Mouse (Mus musculus) heart, embryonic 16.5 days (tissue): Measurements from ENCODE around the gene Txndc17. TPM values are rescaled to one million over a fixed set of nuclear protein-coding genes. Genes with fewer than 3 reads are reported as not detected.

Source experiments
- ATAC-seq: fragments of 200-750 bp; cut with Nextera tagmentation; replicated peaks from 2 replicates; pipeline ENCODE4 v1.8.0; 2017; ENCODE audit warnings: moderate number of reproducible peaks; ENCODE audit not compliant: insufficient read depth, low FRiP score; ENCODE audit errors: extremely low read depth
- H3K27ac ChIP-seq: fragments of 300-500 bp; sonication (generic); 2 replicates; pipeline ENCODE4 v1.5.1; 2014; ENCODE audit warnings: mild to moderate bottlenecking, low read length, control low read depth, moderate library complexity
- H3K27me3 ChIP-seq: fragments of 300-500 bp; sonication (generic); 2 replicates; pipeline ENCODE4 v1.6.1; 2014; ENCODE audit warnings: low read length, mixed read lengths; ENCODE audit not compliant: control insufficient read depth, insufficient read depth
- H3K36me3 ChIP-seq: fragments of 300-500 bp; sonication (generic); 2 replicates; pipeline ENCODE4 v1.6.1; 2014; ENCODE audit not compliant: control insufficient read depth, insufficient read depth
- H3K4me1 ChIP-seq: fragments of 300-500 bp; sonication (generic); 2 replicates; pipeline ENCODE4 v1.6.1; 2014; ENCODE audit warnings: low read length, mixed read lengths; ENCODE audit not compliant: control insufficient read depth, insufficient read depth
- H3K4me2 ChIP-seq: fragments of 300-500 bp; sonication (generic); 2 replicates; pipeline ENCODE4 v1.6.1; 2014; ENCODE audit warnings: low read depth, mild to moderate bottlenecking, control low read depth, low read length
- H3K4me3 ChIP-seq: fragments of 300-500 bp; sonication (generic); 2 replicates; pipeline ENCODE4 v1.5.1; 2014; ENCODE audit warnings: mild to moderate bottlenecking, control low read depth, low read length
- H3K9ac ChIP-seq: fragments of 300-500 bp; sonication (generic); 2 replicates; pipeline ENCODE4 v1.6.1; 2014; ENCODE audit warnings: low read length, control low read depth
- H3K9me3 ChIP-seq: fragments of 300-500 bp; sonication (generic); replicated peaks from 2 replicates; pipeline ENCODE4 v1.6.1; 2016; ENCODE audit warnings: low read length; ENCODE audit not compliant: control insufficient read depth
- WGBS: fragments of 180-500 bp; shearing (Covaris S2); extraction: QIAGEN DNeasy Blood & Tissue Kit; methylation state at CpG from one replicate; pipeline ENCODE4 v1.1.7; 2014; 5-methylcytosine and 5-hydroxymethylcytosine counted together
- polyA plus RNA-seq: library from polyadenylated mRNA; unstranded; fragments of >200 nt; fragmentation: Nextera tagmentation; extraction: Ambion mirVana; gene quantifications from 2 replicates; pipeline ENCODE4 v1.2.1, GENCODE M21; 2015

Txndc17 gene
- polyA plus RNA-seq, 1 experiment from 2014 or later = 149 TPM

DNA sequence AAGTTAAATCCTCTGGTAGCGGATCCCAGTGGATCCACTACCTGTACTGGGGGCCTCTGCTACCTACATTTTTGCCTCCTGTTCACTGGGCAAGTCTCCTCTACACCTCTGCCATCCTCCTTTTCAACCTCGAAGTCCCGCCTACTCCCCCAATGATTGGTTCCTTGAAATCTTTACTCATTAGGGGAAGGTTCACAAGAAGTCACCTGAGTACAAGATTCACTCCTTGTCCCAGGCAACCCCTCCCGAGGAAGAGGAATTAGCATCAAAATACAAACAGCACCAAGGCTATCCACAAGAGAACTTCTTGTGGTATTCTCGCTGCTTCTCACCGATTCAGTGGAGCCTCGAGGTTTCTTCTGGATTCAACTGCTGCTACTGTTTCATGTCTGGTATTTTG is 24.7 kb downstream of the Txndc17 start:
- H3K9me3 ChIP-seq = no peaks in the 10 kb centered on the region
- H3K27ac ChIP-seq = no peak overlapping the region
- H3K36me3 ChIP-seq = no peaks in the 10 kb centered on the region
- H3K27me3 ChIP-seq = no peaks in the 10 kb centered on the region; the same call in 1 of the 2 replicates
- 75% methylated on average over 7 of the region's 7 CpGs for WGBS
- no peak overlapping the region for H3K4me3 ChIP-seq
- no peak overlapping the region for H3K4me2 ChIP-seq
- H3K4me1 ChIP-seq = no peaks in the 10 kb centered on the region
- no peak overlapping the region for H3K9ac ChIP-seq
- ATAC-seq = no peak

DNA sequence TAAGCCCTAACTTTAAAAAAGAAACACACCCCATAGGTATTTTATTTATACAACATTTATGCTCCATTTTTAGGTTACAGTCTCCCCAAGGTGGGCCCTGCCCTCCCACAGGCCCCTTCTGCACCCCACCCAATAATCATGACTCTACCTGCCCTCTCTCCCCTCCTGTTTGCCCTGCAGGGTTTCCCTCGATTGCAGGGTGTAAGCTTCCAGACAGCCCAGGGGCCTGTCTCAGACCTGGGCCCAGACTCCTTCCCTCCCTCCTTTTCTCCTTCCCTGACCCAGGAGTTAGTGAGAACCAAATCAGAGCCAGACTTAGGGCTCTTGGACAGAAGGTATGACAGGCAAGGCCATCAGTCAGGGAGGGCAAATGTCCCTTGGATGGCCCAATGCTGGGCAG is 25.6 kb downstream of the Txndc17 start:
- no peak overlapping the region for H3K9ac ChIP-seq
- no peak overlapping the region for H3K4me3 ChIP-seq
- no peaks in the 10 kb centered on the region for H3K36me3 ChIP-seq
- H3K27ac ChIP-seq = no peak overlapping the region
- no peaks in the 10 kb centered on the region for H3K4me1 ChIP-seq
- H3K9me3 ChIP-seq = no peaks in the 10 kb centered on the region
- no peak overlapping the region for H3K4me2 ChIP-seq
- no peak for ATAC-seq
- WGBS = 53% methylated on average over 1 of the region's 1 CpGs
- no peaks in the 10 kb centered on the region; the same call in 1 of the 2 replicates for H3K27me3 ChIP-seq

DNA sequence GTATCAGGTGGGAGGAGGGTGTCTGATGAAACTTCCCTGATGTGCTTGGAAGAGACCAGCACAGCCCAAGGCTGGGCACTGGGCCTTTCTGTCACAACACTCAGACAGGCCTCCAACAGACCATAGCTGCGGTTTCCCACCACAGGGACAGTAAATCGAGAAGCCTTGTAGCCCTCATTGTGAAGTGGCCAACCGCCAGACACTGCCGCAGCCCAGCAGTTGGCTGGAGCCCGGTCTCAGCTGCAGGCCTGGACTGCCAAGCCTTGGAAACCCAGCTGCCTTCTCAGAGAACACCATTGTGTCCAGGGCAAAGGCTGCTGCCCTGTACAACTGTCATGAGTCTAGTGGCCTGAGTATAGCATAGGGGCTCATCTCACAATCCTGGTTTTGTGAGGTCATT is 26.7 kb downstream of the Txndc17 start:
- Histone ChIP-seq H3K9ac (no peak overlapping the region), H3K4me2 (no peak overlapping the region)

DNA sequence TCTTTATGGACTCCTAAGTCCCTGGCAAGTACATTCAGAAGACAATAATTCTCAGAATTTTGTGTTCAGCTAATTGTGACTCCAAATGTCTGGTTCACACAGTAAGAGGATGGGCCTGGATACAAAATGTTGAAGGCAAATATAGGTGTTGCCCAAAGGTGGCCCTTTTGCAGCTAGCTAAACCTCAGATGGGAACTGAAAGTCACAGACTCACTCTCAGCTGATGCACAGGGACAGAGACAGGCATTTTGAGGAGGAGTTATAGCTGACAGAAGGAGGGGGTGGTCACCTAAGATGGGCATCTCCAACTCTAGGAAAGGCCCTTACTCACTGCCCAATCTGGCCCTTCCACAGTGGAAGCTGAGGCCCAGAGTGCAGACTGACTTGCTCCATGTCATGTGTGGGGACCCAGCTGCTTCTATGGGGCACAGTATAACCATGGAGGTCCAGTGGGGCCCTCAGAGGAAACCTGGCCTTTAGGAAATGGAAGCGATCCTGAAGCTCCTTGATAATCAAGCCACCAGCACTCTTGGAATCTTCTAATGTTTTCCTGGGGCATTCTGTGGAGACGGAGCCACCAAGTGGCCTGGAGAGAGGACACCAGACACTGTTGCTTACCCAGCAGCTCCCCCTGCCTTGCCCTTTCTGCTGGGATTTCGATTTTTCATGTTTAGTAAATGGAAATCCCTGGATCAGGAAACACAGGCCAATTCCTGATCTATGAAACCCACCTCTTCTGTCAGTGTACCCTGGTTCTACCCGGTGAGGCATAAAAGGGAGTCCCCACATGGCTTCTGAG is 32.9 kb downstream of the Txndc17 start:
- Histone ChIP-seq H3K27ac (no peak overlapping the region), H3K9ac (no peak overlapping the region), H3K36me3 (no peaks in the 10 kb centered on the region), H3K9me3 (no peaks in the 10 kb centered on the region), H3K4me1 (no peaks in the 10 kb centered on the region), H3K27me3 (no peaks in the 10 kb centered on the region; the same call in 1 of the 2 replicates), H3K4me3 (no peak overlapping the region), H3K4me2 (no peak overlapping the region)
- WGBS = 65% methylated on average over 4 of the region's 4 CpGs
- ATAC-seq = no peak

More for the DNA sequence above, 26.7 kb downstream of the Txndc17 start:
- H3K4me1 ChIP-seq = no peaks in the 10 kb centered on the region
- H3K4me3 ChIP-seq = no peak overlapping the region
- no peaks in the 10 kb centered on the region for H3K9me3 ChIP-seq
- 56% methylated on average over 5 of the region's 5 CpGs for WGBS
- ATAC-seq = no peak
- no peak overlapping the region for H3K27ac ChIP-seq
- H3K27me3 ChIP-seq = no peaks in the 10 kb centered on the region; the same call in 1 of the 2 replicates
- H3K36me3 ChIP-seq = no peaks in the 10 kb centered on the region

DNA sequence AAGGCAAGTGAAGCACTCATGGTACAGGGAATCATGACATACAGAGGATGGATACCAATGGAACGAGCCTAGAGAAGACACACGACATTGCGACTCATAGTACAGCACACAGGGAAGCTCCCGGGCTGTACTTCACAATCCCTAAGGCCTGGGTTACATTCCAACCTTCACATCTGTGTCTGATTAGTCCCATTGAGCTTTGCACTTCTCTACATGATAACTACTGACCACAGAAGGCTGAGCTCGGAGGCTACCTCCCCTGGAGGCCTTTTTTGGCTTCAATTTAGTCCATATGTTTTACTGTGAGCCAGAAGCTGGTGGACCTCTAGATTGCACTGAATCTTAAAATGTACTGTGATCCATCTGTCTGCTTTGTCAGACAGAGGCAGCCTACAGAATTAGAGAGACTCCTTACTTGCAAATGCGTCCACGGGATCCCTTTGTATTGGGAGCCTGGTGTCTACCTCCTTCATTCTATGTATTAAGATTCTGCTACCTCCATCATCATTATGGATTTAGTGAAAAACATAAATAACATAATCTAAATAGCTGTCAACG is 37.9 kb downstream of the Txndc17 start:
- no peak overlapping the region for H3K4me2 ChIP-seq
- no peak for ATAC-seq
- peaks cover 2% of the 10 kb centered on the region; the same call in 1 of the 2 replicates for H3K27me3 ChIP-seq
- 70% methylated on average over 8 of the region's 8 CpGs for WGBS
- H3K4me1 ChIP-seq = no peaks in the 10 kb centered on the region
- H3K36me3 ChIP-seq = no peaks in the 10 kb centered on the region
- H3K27ac ChIP-seq = no peak overlapping the region
- H3K9ac ChIP-seq = no peak overlapping the region
- H3K9me3 ChIP-seq = no peaks in the 10 kb centered on the region
- no peak overlapping the region for H3K4me3 ChIP-seq

DNA sequence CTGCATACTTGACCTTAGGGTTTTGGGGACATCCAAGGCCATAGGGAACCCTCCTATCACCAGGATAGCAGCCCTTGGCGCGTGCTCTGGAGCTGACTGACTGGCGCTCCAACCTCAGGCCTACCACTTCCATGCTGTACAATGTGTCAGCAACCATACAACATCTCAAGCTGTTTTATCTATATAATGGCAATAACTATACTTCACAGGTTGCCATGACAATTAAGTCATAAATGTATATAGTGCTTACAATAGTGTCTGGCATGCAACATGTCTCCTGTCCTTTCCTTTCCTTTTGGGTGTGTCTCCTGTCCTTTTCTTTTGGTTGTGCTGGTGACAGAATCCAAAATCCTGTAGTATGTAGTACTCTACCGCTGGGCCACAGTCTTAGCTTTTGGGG is 48.3 kb downstream of the Txndc17 start:
- Histone ChIP-seq H3K4me3 (no peak overlapping the region), H3K9ac (no peak overlapping the region), H3K27ac (no peak overlapping the region), H3K27me3 (no peaks in the 10 kb centered on the region), H3K9me3 (no peaks in the 10 kb centered on the region), H3K4me1 (no peaks in the 10 kb centered on the region), H3K36me3 (no peaks in the 10 kb centered on the region), H3K4me2 (no peak overlapping the region)
- 91% methylated on average over 4 of the region's 4 CpGs for WGBS
- ATAC-seq = no peak

DNA sequence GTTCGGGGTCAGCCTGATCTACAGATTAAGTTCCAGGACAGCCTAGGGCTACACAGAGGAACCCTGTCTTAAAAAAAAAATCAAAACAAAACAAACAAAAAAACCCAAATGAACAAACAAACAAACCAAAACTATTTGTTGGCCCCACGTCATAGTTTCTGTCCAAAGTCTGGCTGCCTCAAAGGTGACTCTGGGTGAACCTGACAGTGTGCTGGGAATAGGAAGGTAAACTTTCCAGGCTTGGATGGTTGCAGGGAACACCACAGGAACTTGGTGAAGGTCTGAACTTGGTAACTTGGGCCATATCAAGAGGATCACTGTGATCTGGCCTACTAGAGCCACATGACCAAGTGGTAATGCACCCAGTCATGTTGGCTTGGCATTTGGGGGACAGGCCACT is 49.1 kb downstream of the Txndc17 start:
- Histone ChIP-seq H3K27ac (no peak overlapping the region), H3K9me3 (no peaks in the 10 kb centered on the region), H3K27me3 (no peaks in the 10 kb centered on the region), H3K4me3 (no peak overlapping the region), H3K36me3 (no peaks in the 10 kb centered on the region), H3K4me1 (no peaks in the 10 kb centered on the region), H3K9ac (no peak overlapping the region), H3K4me2 (no peak overlapping the region)
- ATAC-seq = no peak
- WGBS = 65% methylated on average over 2 of the region's 2 CpGs

Other genes with a start within 250 kb of the Txndc17 start
- gene Aipl1, start 170.0 kb upstream of the Txndc17 start, polyA plus RNA-seq = 0.12 and 0.36 TPM in 2 replicates
- gene Pimreg, start 165.5 kb upstream of the Txndc17 start, polyA plus RNA-seq = 67.0 and 74.3 TPM in 2 replicates
- gene Pitpnm3, start 71.8 kb upstream of the Txndc17 start, polyA plus RNA-seq = 0.18 and 0.45 TPM in 2 replicates
- gene Gm43951, start 707 bp upstream of the Txndc17 start, polyA plus RNA-seq = 0.07 and 0.11 TPM in 2 replicates
- 7.5 and 9.2 TPM in 2 replicates for gene 4933427D14Rik, start 88 bp upstream of the Txndc17 start, polyA plus RNA-seq
- gene Med31, start 8.0 kb downstream of the Txndc17 start, polyA plus RNA-seq = 29.5 and 30.8 TPM in 2 replicates
- 0.10 and 0.18 TPM in 2 replicates for gene Slc13a5, start 59.7 kb downstream of the Txndc17 start, polyA plus RNA-seq
- 8.5 and 14.4 TPM in 2 replicates for gene Xaf1, start 94.1 kb downstream of the Txndc17 start, polyA plus RNA-seq
- not detected in 2 replicates for gene Fbxo39, start 106.9 kb downstream of the Txndc17 start, polyA plus RNA-seq
- 1.7 and 2.5 TPM in 2 replicates for gene Tekt1, start 154.9 kb downstream of the Txndc17 start, polyA plus RNA-seq
- gene Smtnl2, start 204.2 kb downstream of the Txndc17 start, polyA plus RNA-seq = 115 and 121 TPM in 2 replicates
- 0.17 TPM in 1 of 2 replicates, not detected in the other for gene Ggt6, start 228.0 kb downstream of the Txndc17 start, polyA plus RNA-seq
- gene Mybbp1a, start 233.8 kb downstream of the Txndc17 start, polyA plus RNA-seq = 70.2 and 81.8 TPM in 2 replicates